Mouse (Mus musculus): ENCODE results near the gene Erbb2. TPM values are rescaled to one million over a fixed set of nuclear protein-coding genes. Genes with fewer than 3 reads are reported as not detected.

Erbb2 gene
- polyA plus RNA-seq, 1 experiment from 2014 or later: 7.6 TPM

GRCm38 (mm10) chr11:98482067-98482466 lies 69.8 kb downstream of the Erbb2 start:
- Histone ChIP-seq H3K9me3 (ENCODE audit: control insufficient read depth, low read length) (no peaks in the 10 kb centered on the region), H3K4me1 (ENCODE audit: control insufficient read depth, insufficient read depth, low read length) (no peaks in the 10 kb centered on the region), H3K36me3 (ENCODE audit: control insufficient read depth, insufficient read depth, low read length) (no peaks in the 10 kb centered on the region), H3K27me3 (ENCODE audit: control insufficient read depth, insufficient read depth, low read length) (no peaks in the 10 kb centered on the region), H3K27ac (replicated peaks; ENCODE audit: low read depth, low read length) (no peak overlapping the region), H3K4me3 (replicated peaks; ENCODE audit: low read depth, low read length) (no peak overlapping the region), H3K4me2 (ENCODE audit: low read length) (no peak overlapping the region), H3K9ac (replicated peaks; ENCODE audit: low read length) (no peak overlapping the region)
- no peak for DNase-seq
- no peak for ATAC-seq (ENCODE audit: low FRiP score, low TSS enrichment)
- 84% methylated on average over 10 of the region's 10 CpGs for WGBS

GRCm38 (mm10) chr11:98485749-98486148 lies 73.5 kb downstream of the Erbb2 start:
- H3K27me3 ChIP-seq (ENCODE audit: control insufficient read depth, insufficient read depth, low read length): no peaks in the 10 kb centered on the region
- H3K4me3 ChIP-seq (replicated peaks; ENCODE audit: low read depth, low read length): no peak overlapping the region
- no peaks in the 10 kb centered on the region for H3K4me1 ChIP-seq (ENCODE audit: control insufficient read depth, insufficient read depth, low read length)
- WGBS: 89% methylated on average over 2 of the region's 2 CpGs
- no peak overlapping the region for H3K9ac ChIP-seq (replicated peaks; ENCODE audit: low read length)
- H3K9me3 ChIP-seq (ENCODE audit: control insufficient read depth, low read length): no peaks in the 10 kb centered on the region
- H3K4me2 ChIP-seq (ENCODE audit: low read length): no peak overlapping the region
- H3K36me3 ChIP-seq (ENCODE audit: control insufficient read depth, insufficient read depth, low read length): no peaks in the 10 kb centered on the region
- ATAC-seq (ENCODE audit: low FRiP score, low TSS enrichment) (no peak), DNase-seq (no peak)
- no peak overlapping the region for H3K27ac ChIP-seq (replicated peaks; ENCODE audit: low read depth, low read length)

Other genes with a start within 250 kb of the Erbb2 start
- gene Med1, start 219.2 kb upstream of the Erbb2 start, polyA plus RNA-seq (2014; fragmentation: Nextera tagmentation; extraction: Ambion mirVana): 55.9 and 69.7 TPM in 2 replicates
- gene Cdk12, start 209.4 kb upstream of the Erbb2 start, polyA plus RNA-seq (2014; fragmentation: Nextera tagmentation; extraction: Ambion mirVana): 11.1 and 12.4 TPM in 2 replicates
- gene Neurod2, start 82.8 kb upstream of the Erbb2 start, polyA plus RNA-seq (2014; fragmentation: Nextera tagmentation; extraction: Ambion mirVana): 10.9 and 12.7 TPM in 2 replicates
- 0.95 and 1.2 TPM in 2 replicates for gene Ppp1r1b, start 64.1 kb upstream of the Erbb2 start, polyA plus RNA-seq (2014; fragmentation: Nextera tagmentation; extraction: Ambion mirVana)
- gene Stard3, start 54.1 kb upstream of the Erbb2 start, polyA plus RNA-seq (2014; fragmentation: Nextera tagmentation; extraction: Ambion mirVana): 34.5 and 36.0 TPM in 2 replicates
- 0.31 TPM in 1 of 2 replicates, not detected in the other for gene Tcap, start 28.7 kb upstream of the Erbb2 start, polyA plus RNA-seq (2014; fragmentation: Nextera tagmentation; extraction: Ambion mirVana)
- 0.62 and 1.1 TPM in 2 replicates for gene Pnmt, start 26.0 kb upstream of the Erbb2 start, polyA plus RNA-seq (2014; fragmentation: Nextera tagmentation; extraction: Ambion mirVana)
- 6.4 and 6.9 TPM in 2 replicates for gene Pgap3, start 12.0 kb upstream of the Erbb2 start, polyA plus RNA-seq (2014; fragmentation: Nextera tagmentation; extraction: Ambion mirVana)
- gene Mien1, start 26.5 kb downstream of the Erbb2 start, polyA plus RNA-seq (2014; fragmentation: Nextera tagmentation; extraction: Ambion mirVana): 225 and 280 TPM in 2 replicates
- gene Grb7, start 33.9 kb downstream of the Erbb2 start, polyA plus RNA-seq (2014; fragmentation: Nextera tagmentation; extraction: Ambion mirVana): 0.58 and 0.67 TPM in 2 replicates
- 0.05 TPM in 1 of 2 replicates, not detected in the other for gene Ikzf3, start 133.6 kb downstream of the Erbb2 start, polyA plus RNA-seq (2014; fragmentation: Nextera tagmentation; extraction: Ambion mirVana)
- gene Zpbp2, start 138.6 kb downstream of the Erbb2 start, polyA plus RNA-seq (2014; fragmentation: Nextera tagmentation; extraction: Ambion mirVana): not detected in 2 replicates
- gene Ormdl3, start 174.9 kb downstream of the Erbb2 start, polyA plus RNA-seq (2014; fragmentation: Nextera tagmentation; extraction: Ambion mirVana): 17.1 and 53.4 TPM in 2 replicates
- not detected in 2 replicates for gene Lrrc3c, start 185.8 kb downstream of the Erbb2 start, polyA plus RNA-seq (2014; fragmentation: Nextera tagmentation; extraction: Ambion mirVana)
- gene Gm12355, start 213.2 kb downstream of the Erbb2 start, polyA plus RNA-seq (2014; fragmentation: Nextera tagmentation; extraction: Ambion mirVana): 0.71 and 1.4 TPM in 2 replicates
- gene Gsdma3, start 213.9 kb downstream of the Erbb2 start, polyA plus RNA-seq (2014; fragmentation: Nextera tagmentation; extraction: Ambion mirVana): not detected in 2 replicates
- gene Gsdma2, start 234.3 kb downstream of the Erbb2 start, polyA plus RNA-seq (2014; fragmentation: Nextera tagmentation; extraction: Ambion mirVana): not detected in 2 replicates